Mouse (Mus musculus): Measurements from ENCODE around the gene Gm9958.

- no peak for TF ChIP-seq GATA2 (IDR thresholded peaks at IDR 0.05; ENCODE audit: borderline replicate concordance, low read depth, low read length)
- TF ChIP-seq TAL1 (conservative IDR thresholded peaks at IDR 0.05; ENCODE audit: low read depth, low read length), result no peak
- no peak for TF ChIP-seq GATA1 (IDR thresholded peaks at IDR 0.05; ENCODE audit: borderline replicate concordance, low read length)
Measured at GRCm38 (mm10) chr5:90339129-90339952, 27.7 kb upstream of the Gm9958 start.

All from G1E (cell line).